Mouse (Mus musculus) cerebellum, adult 11-12 months (tissue): ENCODE measurements at regions not wholly inside any gene's neighbourhood (a gene's known extent, or its start where the extent isn't known, plus 50 kb on each side); places are given as distances from the start of the nearest gene placed in this dataset.

Source experiments
- DNase-seq: peaks from one replicate; pipeline ENCODE4 v3.0.0; 2022

- DNase-seq: peak; percentile 67
Measured at GRCm38 (mm10) chr14:113431220-113431619, 116.8 kb downstream of the Tpm3-rs7 start.

- no peak for DNase-seq
Measured at GRCm38 (mm10) chr14:113442261-113442660, 127.9 kb downstream of the Tpm3-rs7 start.

DNA sequence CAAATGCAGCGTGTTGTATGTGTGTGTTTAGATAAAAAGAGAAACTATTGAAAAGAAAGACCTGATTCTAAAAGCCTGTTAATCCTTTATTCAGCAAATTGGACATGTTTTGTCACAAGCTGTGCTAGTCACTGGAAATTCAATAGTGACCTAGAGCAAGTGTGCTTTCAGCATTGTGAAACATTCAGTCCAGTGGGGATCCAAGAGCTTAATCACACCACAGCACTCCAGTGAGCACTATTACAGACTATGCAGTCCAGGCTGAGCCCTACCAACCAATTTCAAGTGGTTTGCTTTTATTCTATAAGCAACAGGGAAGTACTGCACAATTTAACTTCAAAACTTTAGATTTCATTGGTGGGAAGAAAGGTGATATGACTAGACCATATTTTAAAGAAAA is 140.5 kb downstream of the Tpm3-rs7 start:
- no peak for DNase-seq

DNA sequence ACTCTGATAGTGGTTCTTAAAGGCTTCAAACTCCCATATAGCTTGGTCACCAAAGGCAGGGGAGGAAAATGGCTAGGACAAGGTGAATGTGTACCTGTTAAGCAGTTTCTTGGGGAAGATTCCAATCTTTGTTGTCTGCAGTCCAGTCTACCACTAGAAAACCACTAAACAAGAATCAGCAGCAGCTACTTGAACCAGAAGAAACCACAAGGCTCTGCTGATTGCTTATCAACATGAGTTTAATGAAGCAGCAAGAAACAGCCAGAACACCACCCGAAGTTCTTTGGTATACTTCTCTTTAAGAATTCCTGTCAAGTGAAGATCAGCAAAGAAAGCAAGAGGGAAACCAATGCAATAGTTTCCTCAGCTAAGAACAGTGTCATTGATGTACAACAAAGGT is 143.1 kb downstream of the Tpm3-rs7 start:
- DNase-seq: no peak

GRCm38 (mm10) chr14:113469072-113469471 is 154.7 kb downstream of the Tpm3-rs7 start:
- no peak for DNase-seq

- no peak for DNase-seq
Measured at GRCm38 (mm10) chr14:113469978-113470377, 155.6 kb downstream of the Tpm3-rs7 start.

- DNase-seq: no peak
Measured at GRCm38 (mm10) chr14:113486591-113486990, 172.2 kb downstream of the Tpm3-rs7 start.

GRCm38 (mm10) chr14:113503796-113504195 is 189.4 kb downstream of the Tpm3-rs7 start:
- no peak for DNase-seq
